ENCODE assay signal across 22 mouse cellular contexts in the genomic region with DNA sequence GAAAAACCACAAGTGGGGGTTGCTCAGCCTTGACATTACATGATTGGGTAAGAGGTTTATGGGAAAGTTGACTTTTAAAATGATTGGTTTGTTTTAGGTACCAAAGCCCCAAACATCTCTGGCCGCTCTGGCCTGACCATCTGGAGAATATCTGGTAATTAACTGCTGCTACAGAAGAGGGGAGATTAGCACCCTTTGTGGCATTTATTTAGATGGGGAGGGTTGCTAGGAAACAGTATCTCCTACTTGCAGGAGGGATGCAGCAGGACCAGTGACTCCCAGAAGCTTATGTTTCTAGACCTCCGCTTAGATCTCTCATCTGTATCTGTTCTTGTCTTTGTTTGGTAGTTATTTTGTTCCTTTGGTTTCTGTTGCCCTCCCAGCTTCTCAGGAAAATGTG. TPM values are rescaled to one million over a fixed set of nuclear protein-coding genes. Genes with fewer than 3 reads are reported as not detected.
"Had no signal": no experiment of that assay in that cellular context is flagged by ENCODE, and none has a peak within 500 bp of the region (broad histone marks: within the 10 kb centered on the region; RNA-seq: fewer than 3 reads in every experiment).

No protein-coding gene starts in this region.

- H3K4me2 ChIP-seq: limb, embryonic 15.5 days; liver, embryonic 12.5 days; lung, embryonic 15.5 days; neural tube, embryonic 13.5 days had no signal

- H3K27me3 ChIP-seq: limb, embryonic 15.5 days; liver, embryonic 12.5 days; lung, embryonic 15.5 days; neural tube, embryonic 13.5 days had no signal

- ATAC-seq: liver, embryonic 12.5 days had no signal

- DNase-seq: kidney, adult 11 months; kidney, adult 9 months; kidney, postnatal 10 days; layer of hippocampus, postnatal 36 days; lung, postnatal 14 days; right cerebral cortex, adult 18-20 months; right cerebral cortex, postnatal 25 days; thymus, postnatal 36 days had no signal

- H3K4me3 ChIP-seq: limb, embryonic 15.5 days; liver, embryonic 12.5 days; lung, embryonic 15.5 days; neural tube, embryonic 13.5 days had no signal

- H3K9ac ChIP-seq: limb, embryonic 15.5 days; liver, embryonic 12.5 days; lung, embryonic 15.5 days; neural tube, embryonic 13.5 days had no signal

- H3K9me3 ChIP-seq: limb, embryonic 15.5 days; liver, embryonic 12.5 days; lung, embryonic 15.5 days; neural tube, embryonic 13.5 days had no signal

- H3K27ac ChIP-seq: limb, embryonic 15.5 days; liver, embryonic 12.5 days; lung, embryonic 15.5 days; macrophage; neural tube, embryonic 13.5 days had no signal

- H3K4me1 ChIP-seq: limb, embryonic 15.5 days; liver, embryonic 12.5 days; lung, embryonic 15.5 days; neural tube, embryonic 13.5 days had no signal

- H3K36me3 ChIP-seq: limb, embryonic 15.5 days; liver, embryonic 12.5 days; lung, embryonic 15.5 days; neural tube, embryonic 13.5 days had no signal

RNA-seq across cellular contexts. Expression of a gene that starts 27.6 kb away (rescaled TPM):
- total RNA-seq: layer of hippocampus, adult 8-10 months; layer of hippocampus, postnatal 36 days; left cerebral cortex, adult 8-10 months; left cerebral cortex, postnatal 25 days; megakaryocyte-erythroid progenitor cell, adult 5-6 weeks had no signal
- polyA plus RNA-seq: intestine, embryonic 14.5 days; limb, embryonic 11.5 days; limb, embryonic 15.5 days; liver, embryonic 12.5 days; liver, embryonic 16.5 days; lung, embryonic 15.5 days; macrophage; neural tube, embryonic 13.5 days; stomach, embryonic 16.5 days; thymus, postnatal 0 days had no signal
